Mouse (Mus musculus) right cerebral cortex, postnatal 4 days (tissue): ENCODE measurements around the gene Inpp5d.

Experiments used
- DNase-seq: peaks from one replicate; pipeline ENCODE4 v3.0.0-alpha.2; 2022

Gene Inpp5d

DNA sequence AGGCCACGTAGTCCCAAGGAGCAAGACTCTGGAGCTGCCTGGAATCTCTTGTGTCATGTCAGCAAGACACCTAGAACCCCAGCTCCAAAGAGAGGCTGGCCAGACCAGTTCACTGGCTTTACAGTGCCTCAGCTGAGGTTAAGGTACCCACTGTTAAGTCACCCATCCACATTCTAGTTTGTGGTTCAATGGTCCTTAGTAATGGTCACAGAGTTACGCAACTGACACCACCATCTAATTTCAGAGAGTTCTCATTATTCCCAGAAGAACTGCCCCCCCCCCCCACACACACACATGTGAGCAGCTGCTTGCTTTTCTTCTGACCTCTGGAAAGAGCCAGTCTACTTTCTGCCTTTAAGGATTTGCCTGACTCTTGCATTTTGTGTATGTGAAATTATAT is 4.7 kb downstream of the Inpp5d start:
- no peak for DNase-seq

DNA sequence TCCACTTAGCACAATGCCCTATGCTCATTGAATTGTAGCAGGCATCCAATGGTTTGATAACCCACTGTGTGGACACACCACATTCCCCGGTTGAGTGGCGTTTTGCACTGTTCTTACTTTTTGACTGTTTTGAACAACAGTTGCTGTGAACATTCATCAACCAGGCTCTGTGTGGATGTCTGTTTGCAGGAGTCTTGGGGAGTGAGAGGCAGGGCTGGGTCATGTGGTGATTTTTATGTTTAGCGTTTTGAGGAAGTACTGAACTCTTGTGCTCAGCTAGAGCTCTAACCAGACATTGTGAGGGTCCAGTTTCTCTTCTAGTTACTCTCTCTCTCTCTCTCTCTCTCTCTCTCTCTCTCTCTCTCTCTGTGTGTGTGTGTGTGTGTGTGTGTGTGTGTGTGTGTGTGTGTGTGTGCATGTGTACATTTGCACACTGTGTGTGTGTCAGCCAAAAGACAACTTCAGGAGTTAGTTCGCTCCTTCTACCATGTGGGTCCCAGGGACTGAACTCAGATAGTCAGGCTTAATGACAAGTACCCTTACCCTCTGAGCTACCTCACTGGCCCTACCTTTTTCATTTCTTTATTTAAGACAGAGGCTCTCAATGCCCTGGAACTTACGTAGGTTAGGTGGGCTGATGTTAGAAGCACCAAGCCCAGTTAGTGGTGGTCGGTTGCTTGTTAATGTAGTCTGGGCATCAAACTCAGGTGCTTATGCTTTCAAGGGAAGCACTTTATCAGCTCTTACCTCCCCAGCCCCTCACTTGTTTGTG is 5.3 kb downstream of the Inpp5d start:
- no peak for DNase-seq

DNA sequence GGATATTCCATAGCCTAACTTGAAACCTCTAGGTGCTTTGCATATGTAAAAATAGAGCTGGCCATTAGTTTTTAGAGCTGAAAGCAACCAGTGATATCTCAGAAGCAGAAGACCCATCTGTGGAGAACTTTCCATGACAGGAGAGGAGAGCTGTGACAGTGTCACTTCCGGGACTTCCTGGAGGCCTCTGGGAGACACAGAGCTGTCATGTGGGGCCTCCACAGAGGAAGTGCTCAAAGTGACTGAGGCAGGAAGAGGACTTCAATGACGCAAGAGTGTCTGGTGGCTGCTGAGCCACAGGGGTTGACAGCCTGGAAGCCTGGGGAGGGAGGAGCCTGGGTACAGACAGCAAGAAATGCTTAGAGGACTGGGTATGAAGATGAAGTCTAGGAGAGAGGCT is 6.2 kb downstream of the Inpp5d start:
- no peak for DNase-seq

DNA sequence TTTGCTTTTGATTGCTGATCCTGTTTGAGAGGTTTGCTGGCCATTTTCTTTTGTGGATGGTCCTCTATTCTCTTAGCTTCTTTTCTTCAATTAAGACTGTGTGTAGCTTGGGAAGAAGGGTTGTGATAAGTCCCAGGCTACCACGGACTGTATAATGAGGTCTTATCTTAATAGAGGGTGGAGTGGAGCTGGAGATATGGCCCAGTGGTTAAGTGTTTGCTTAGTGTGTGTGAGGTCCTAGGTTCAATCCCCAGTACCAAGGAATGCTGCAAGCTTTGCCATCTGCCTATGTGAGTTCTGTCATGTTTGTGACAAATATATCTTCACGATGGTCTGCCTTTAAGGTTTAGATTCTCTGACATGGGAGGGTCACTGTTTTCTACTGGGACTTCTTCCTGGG is 8.0 kb downstream of the Inpp5d start:
- DNase-seq, result no peak

DNA sequence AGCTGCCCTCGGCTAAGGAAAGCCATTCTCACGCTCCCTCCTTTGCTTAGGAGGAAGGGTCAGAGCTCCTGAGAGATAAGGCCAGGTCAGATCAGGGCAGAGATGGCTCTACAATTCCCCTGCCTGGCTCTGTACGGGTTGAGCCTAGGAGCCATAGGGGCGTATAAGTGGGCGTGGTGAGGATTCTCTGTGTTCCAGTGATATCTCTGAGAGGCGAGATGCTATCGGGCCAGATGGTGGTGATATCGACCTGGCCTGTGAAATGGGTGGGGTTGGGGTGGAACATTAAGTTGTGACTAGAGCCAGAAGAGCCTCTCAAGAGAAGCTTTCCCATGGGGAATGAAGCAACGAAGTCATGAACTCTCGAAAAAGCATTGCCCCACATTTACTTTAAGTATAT is 11.5 kb downstream of the Inpp5d start:
- no peak for DNase-seq

DNA sequence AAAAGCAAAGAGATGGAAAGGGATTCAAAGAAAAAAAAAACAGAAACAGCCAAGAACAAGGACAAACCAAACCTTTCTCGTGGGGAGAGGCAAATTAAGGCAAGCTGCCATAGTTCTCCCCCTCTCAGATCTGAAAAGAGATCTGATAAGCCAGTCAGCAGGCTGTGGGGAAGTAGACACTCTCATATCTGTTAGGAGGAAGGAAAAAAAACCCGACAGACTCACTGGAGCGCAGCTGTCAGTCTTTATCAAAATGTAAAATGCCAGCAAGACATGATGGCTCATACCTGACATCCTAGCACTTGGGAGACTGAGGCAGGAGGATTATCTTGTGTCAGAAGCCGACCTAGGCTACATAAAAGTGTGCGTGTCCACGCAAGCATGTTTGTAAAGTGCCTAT is 12.1 kb downstream of the Inpp5d start:
- DNase-seq, result no peak

DNA sequence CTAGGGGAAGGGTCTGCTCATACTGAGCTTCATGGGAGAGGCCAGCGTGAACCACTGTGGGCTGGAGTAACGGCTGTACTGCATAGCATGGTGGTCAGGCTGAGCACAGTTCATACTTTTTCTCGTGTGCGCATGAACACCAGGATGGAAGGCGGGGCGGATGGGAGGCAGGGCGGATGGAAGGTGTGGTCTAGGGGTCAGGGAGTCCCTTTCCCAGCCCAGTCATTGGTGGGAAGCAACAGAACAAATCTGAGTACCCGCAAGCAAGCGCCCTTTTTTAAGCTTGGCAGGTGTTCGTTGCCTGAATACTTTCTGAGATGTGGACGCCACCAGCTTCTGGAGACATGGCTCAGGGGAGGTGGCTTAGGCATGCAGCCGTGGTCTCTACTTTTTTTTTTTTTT is 16.6 kb downstream of the Inpp5d start:
- DNase-seq, result no peak

DNA sequence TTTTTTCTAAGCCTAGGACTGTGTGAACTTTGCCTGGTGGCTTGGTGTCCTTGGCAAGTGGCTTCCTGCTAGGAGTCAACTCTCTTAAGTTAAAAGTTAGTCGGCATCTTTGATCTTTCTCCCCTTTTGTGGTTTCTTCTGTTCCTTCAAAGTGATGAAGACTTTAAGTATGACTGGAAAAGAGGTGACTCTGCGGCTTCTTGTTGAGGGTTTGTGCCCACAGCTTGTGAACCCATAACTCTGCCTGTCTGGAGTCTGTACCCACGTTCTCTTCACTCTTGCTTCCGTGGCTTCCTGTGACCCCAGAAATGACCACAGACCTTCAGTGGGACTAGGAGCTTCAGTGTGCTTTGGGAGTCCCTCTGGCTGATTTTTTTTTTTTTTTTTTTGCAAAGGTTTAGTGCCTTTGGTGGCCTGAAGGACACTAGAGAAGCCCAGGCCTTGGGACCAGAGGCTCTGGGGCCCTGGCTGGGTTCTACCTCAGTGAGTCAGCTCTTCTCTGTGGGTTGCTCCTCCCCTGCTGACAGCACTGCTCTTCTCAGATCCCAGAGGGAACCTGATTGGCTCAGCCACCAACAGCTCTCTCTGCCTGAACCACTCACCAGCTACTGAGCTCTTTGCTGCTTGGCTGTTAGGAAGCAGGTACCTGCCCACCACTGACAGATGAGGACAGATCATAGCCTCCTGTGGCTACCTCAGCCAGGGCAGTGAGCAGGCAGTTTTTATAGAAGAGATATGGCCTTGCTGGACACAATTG is 17.2 kb downstream of the Inpp5d start:
- no peak for DNase-seq

DNA sequence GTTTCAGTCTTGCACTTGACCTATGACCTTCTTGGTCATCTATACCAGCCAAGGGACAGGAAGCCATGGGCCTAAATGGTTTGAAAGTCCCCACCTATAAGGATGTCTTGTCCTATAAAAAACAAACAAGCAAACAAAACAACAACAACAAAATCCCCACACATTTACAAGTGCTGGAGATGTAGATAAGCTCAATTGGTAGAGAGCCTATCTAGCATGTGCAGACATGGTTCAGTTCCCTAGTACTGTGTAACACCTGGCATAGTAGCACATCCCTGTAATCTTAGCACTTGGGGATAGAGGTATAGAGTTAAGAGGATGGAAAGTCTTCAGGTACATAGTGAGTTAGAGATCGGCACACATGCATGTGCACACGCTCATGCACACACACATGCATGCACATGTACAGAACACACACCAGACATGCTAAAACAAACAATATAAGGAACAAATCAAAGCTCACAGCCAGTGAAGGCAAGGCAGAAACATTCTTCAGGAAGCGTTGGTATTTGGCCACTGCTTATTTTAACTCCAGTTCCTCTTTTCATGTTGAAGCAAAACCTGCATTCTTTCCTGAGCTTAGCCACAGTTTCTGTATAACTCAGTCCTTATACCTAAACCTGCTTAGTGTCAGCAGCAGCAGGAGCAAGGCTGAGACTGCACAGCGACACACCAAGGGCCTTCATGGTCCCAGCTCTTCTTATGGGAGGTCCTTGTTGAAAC is 17.9 kb downstream of the Inpp5d start:
- DNase-seq, result no peak

DNA sequence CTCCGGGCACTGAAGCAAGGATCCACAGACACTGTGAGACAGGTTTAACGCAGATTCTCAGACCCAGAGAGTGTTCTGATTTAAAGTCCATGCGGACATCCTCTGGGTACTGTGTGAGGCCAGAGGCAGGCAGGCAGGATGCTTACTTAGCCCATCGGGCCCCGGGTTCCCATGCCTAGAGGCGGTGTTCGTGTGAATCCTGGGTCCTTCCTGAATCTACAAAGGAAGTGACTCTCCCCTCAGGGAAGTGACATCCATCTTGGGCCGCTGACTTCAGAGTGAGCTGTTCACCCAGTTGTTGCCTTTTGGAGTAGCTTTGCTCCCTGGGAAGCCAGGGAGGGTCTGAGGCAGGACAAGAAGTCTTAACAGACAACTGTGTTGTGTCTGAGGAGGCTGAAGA is 19.6 kb downstream of the Inpp5d start:
- no peak for DNase-seq

DNA sequence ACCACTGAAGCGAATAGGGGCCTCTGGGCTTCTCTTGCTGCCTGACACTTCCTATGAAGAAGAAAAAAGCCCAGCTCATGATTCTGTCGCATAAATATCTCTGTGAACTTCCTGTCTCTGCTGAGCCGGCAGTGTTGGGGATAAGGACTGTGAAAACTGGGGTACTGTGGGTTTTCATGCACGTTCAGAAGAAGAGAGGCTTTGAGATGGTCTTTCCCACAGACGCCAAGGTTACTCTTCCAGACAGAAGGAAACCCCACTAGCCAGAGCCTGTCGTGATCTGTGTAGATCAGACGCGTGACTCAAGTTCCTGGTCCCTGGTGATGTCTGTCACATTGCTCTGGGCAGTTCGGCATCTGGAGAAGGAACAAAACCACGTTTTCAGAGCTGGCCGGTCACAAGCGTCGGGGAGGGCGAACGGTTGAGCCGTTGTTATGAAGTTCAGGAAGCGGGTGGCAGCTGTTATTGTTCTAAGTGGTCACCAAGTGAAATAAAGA is 20.1 kb downstream of the Inpp5d start:
- DNase-seq, result no peak

DNA sequence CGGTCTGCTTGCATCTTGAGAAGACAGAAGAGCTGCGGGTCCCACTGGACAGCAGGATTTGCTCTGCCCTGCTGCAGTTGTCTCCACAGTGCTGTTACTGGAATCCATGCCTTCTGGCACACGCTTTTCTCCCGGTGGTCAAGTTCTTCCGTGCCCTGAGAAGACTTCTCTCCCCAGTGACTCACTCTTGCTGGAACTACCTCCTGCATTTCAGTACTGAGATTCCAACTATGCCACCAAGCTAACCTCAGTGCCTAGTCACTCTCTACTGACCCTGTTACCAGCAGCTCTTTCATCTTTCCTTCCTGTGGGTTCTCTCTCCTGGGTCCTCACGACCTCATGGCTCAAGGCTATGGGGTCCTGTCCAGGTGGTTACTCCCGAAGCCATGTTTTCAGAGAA is 22.9 kb downstream of the Inpp5d start:
- DNase-seq, result no peak

DNA sequence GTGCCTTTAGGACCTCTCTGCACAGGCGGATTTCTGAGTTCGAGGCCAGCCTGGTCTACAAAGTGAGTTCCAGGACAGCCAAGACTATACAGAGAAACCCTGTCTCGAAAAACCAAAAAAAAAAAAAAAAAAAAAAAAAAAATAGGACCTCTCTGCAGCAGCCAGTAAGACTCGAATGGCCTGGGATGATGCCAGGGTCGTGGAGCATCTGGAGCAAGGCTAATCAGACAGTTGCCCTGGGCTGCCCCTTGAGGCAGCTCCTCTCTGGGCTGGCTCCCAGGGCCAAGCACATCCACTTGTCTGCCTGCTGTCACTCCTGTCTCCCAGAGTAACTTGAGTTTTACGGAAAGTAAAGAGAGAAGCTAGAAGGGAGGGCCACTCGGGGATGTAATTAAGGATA is 24.9 kb downstream of the Inpp5d start:
- DNase-seq, result peak; percentile 30

DNA sequence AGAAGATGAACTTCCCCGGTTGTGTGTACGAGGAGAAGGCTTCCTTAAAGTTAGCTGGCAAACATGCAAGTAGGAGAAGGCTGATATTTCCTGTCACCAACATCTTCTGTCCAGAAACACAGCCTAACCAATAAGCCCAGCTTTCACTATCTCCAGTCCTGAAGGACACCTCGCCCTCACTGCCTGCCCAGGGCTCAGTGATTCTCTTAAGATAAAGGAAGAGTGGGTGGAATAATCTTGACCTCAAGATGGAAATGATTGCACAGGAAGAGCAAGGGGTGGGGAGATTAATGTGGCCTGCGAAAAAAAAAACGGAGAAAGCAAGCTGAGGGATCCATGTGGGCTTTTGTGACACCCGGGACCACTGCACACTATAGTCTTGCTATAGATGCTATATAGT is 25.6 kb downstream of the Inpp5d start:
- no peak for DNase-seq

DNA sequence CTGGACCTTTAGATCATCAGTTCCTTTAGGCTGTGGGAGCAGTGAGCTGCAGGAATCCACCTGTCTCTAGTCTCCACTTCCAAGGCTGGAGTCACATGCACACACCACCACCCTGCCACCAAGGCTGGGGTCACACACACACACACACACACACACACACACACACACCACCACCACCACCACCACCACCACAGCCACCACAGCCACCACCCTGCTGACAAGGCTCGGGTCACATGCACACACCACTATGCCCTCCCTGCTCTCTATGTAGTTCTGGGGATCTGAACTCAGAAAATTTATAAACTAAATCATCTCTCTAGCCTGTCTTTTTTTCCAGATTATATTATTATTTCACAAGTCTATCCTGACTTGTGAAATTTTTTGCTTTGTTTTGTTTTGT is 27.7 kb downstream of the Inpp5d start:
- no peak for DNase-seq

DNA sequence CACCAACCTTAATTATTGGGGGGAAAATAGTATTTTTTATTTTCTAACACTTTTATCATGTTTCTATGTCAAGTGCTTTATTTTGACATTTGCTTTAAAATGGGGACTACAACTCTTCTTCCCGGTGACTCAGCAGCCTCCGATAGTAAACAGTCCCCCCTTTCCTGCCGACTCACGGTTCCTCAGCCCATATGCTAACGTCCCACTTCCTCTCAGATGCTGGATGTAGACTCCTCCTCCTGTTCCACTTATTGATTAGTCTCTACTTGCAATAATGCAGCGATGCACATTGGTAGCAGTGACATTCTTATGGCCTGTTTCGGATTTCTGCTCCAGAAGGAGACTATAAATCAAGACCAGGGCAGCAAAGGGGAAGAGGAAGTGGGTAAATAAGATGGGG is 28.5 kb downstream of the Inpp5d start:
- DNase-seq, result no peak

DNA sequence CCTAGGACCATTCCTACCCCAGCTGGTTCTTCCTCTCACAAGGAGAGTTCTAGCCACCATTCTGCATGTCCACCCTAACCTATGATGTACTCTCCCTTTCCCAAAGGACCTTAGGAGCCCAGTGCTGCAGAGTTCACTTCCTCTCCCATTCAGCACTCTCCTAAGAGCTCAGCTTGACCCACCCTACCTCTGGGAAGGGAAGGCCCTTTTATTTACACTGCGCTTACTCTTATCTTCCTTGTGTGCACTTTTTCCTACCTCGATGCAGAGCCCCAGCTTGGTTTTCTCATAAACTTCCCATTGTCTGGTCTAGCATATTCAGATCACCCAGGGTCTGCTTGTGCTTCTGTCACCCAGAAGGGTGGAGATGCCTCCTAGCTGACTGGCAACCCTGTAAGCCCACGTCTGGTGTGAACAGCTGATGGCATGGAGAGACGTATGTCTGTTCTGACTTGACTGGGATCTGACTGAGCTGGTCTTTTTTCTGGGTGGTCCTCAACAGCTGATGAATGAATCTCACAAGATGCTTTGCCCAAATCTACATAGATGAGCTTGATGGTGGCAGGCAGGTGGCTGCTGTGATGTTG is 29.2 kb downstream of the Inpp5d start:
- no peak for DNase-seq

DNA sequence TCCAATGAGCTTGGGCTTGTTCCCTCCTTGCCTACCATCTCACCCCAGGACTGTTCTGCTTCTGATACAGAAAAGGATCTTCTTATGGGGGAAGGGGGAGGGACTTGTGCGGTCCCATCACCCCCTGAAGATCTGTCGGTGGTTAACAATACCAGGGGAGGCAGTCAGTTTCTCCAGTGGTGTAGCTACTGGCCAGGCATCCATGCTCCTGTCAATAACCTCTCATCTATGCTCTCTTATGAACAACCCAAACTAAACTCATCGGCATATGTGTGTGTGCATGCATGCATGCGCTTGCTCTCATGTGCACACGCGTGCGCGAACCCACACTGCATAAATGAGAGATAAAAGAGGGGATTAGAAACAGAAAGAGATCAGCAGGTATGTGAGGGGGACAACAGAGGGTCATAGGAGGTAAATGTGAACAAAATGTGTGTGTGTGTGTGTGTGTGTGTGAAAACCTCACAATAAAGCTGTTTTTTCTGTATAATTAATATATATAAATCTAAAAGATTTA is 29.9 kb downstream of the Inpp5d start:
- no peak for DNase-seq

DNA sequence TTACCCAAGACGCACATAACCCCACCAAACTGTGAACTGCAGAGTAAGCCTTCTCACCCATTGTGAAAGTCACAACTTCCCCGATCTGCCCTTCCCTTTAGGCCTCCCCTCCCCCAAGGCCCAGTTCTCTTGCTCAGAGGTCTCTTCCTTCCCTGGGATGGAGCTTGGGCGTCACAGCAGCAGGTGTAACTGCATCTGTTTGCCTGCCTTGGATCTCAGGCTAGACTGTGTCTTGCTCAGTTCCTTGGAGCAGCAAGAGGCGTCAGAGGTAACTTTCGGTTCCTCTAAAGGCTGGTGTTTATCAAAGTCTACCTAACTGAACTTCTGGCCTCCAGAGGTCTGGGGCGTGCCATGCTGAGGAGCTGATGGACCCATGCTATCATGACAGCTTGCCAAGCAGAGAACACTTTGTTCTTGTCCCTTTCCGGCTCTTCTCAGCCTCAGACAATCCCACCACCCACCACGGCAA is 30.5 kb downstream of the Inpp5d start:
- DNase-seq, result no peak

DNA sequence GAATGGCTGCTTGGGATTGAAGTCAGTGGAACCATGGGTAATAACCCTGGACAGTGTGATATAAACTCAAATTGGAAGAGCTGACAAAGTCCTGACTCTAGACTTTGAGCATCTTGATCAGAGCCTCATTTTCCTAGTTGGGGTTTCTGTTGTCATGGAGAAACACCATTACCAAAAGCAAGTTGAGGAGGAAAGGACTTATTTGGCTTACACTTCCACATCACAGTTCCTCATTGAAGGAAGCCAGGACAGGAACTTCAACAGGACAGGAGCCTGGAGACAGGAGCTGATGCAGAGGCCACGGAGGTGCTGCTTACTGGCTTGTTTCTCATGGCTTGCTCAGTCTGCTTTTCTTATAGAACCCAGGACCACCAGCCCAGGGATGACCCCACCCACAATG is 31.3 kb downstream of the Inpp5d start:
- DNase-seq, result no peak

DNA sequence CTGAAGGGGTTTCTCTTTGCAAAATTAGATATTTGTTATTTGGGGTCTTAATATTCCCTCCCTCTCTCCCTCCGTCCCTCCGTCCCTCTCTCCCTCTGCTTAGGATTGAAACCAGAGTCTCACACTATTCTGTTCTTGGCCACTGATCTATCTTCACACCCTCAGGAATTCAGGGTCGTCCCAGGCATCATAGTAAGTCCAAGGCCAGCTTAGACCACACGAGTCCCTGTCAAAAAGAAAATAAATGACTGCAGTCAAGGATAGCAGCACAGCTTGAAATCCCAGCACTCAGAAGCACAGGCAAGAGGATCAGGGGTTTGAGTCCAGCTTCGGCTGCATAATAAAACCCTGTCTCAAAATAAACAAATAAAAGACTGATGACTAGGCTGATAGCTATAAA is 35.0 kb downstream of the Inpp5d start:
- no peak for DNase-seq

DNA sequence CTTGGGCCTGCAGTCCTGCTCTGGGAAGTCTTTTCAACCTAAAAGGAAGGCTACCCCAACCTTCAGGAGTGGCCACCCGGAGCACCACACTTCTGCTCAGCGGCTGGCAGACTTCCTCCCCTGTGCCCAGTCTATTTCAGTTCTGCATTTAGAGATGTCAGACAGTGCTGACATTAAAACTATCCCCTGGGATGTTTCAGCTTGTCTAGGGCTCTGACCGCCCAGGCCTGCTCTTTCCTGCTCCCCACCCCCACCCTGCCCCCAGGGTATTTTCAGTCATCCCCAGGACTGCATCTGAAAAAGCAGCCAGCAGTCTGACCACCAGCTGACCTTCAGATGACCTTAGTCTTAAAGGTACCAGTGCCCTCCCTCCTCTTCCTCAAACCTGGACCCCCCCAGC is 38.0 kb downstream of the Inpp5d start:
- DNase-seq, result no peak

DNA sequence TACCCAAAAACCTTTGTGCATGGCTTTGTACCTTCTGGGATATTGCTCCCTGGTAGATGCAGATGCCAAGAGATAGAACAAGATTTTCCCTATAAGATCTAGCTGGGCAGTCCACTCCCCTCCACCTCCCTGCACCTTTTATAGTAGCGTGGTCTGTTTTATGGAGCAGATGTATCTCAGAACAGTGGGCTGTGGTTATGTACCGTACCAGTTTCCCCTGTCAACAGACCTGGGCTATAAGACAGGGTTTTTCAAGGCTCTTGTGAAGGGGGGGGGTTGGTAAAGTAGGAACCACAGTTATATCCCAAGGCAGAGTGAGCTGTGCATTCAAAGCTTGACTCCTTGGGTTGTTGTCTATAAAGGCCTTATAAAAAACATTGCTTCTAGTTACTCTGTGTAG is 38.4 kb downstream of the Inpp5d start:
- no peak for DNase-seq
